Mouse (Mus musculus) brain, embryonic 14.5 days (tissue): ENCODE data around the gene Rd3.

Experiments
- CTCF ChIP-seq: fragments of 200-500 bp; IDR thresholded peaks from 2 replicates; pipeline ENCODE4 v1.5.1; 2012; ENCODE audit warnings: inconsistent platforms, mild to moderate bottlenecking, moderate library complexity, borderline replicate concordance; ENCODE audit not compliant: insufficient read depth, insufficient read length; ENCODE audit errors: extremely low read depth
- POLR2A ChIP-seq: fragments of 200-500 bp; IDR thresholded peaks from 2 replicates; pipeline ENCODE4 v1.6.1; 2012; ENCODE audit warnings: mild to moderate bottlenecking, inconsistent platforms, borderline replicate concordance; ENCODE audit not compliant: poor library complexity, insufficient read depth, insufficient read length, severe bottlenecking; ENCODE audit errors: extremely low read depth

DNA sequence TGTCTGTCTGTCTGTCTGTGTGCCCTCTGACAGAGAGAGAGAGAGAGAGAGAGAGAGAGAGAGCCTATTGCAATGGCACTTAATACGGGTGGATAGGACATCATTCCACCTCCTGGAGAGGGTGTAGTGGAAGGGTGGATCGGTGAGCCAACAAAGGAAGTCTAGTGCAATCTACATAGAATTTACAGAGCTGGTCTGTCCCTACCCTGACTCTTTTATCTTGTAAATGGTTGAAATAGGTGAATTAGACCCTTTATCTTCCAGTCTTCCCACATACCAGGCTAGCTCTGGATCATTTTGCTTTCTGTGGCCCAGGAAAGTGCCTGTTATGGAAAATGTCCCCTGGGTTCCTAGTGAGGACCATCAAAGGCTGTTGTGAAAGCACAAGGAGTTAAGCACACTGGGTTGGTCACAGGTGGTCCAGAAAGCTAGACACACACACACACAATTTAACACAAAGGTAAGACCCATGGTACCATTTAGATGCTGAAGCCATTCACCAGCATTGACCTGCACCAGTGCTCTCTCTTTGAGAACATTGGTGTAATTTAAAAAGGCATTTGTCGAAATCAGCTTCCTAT is 46.6 kb upstream of the Rd3 start:
- TF ChIP-seq CTCF (no peak), POLR2A (no peak)
